Mouse (Mus musculus) T-helper 2 cell (primary cell): ENCODE data around the gene Wdr25.

Experiments
- in situ Hi-C: fragments of 300-600 bp; cut with MboI, MseI; formaldehyde crosslinking; loops from one replicate; pipeline ENCODE4 v1.15.1; 2025; ENCODE audit warnings: high pct_unique_total_duplicates

Gene Wdr25

GRCm38 (mm10) chr12:108934231-108934630, 40.8 kb downstream of the Wdr25 start:
- in situ Hi-C loops: no loop called here

- in situ Hi-C loops: no loop called here
Observed at GRCm38 (mm10) chr12:108936834-108937233, 43.4 kb downstream of the Wdr25 start.

DNA sequence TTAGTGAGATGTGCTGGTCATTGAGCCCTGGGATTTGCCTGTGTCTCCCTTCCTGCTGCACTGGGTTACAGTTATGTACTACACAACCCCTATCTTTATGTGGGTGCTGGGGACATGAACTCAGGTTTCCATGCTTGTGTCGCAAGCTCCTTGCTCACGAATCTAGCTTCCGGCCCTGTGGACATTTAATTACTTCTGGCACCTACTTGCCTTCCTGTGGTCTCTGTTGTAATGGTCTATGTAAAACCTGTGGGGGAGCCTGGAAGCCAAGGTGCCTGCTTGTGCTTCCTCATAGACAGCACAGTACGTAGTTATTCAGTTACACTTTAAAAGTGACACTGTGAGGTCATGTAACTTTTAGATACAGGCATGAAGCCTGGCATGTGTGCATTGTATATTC, 44.1 kb downstream of the Wdr25 start:
- in situ Hi-C loops: no loop called here

DNA sequence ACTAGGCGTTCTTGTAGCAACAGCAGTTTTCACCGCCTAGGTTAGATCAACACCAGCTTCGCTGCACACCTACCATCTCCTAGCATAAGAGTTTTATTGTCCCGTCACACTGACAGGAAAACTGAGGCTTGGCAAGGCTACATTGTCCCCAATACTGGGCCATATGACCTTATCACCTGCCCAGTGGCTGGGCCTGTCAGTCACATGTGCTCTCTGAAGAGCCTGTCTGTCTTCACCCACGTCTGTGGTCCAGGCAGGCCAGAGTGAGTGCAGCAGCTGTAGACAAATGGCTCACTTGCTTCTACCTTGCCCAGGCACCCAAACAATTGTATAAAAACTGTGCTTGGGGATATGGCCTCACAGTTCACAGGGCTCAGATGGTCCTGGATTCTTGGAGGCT, 45.4 kb downstream of the Wdr25 start:
- in situ Hi-C loops: no loop called here

DNA sequence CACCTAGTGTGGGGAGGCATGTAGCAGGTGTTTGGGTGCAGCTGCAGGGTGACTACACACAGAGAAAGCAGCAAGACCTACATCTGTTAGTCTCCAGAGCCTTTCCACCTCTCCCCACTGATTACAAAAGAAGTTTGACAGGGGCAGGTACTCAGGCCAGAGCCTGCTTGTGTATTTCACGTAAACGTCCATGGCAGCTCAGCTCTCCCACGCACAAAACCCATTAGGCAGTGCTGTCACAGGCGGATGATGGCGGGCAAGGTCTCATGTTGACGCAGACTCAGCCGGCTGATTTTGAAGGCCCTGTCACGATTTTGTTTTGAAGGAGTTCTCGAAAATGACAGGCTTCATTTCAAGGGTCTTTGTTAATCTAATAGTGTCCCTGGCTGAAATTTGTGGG, 45.9 kb downstream of the Wdr25 start:
- in situ Hi-C loops: no loop called here

DNA sequence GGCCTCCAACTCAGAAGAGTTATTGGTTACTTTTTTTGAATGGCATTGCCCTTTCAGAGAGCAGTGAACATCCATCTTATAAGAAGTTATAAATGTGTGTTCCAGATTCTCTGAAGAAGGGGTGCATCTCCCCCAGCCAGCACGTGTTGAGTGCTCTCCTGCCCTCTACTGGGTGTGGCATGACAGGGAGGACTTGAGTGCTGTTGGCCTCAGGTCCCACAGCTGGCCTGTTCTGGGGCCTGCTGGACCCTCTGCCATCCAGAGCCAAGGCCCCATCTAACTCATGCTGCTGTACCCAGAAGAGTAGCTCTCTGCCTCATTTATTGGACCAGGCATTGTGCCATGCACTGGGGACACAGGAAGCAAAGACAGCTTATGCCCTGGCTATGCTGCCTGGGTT, 46.8 kb downstream of the Wdr25 start:
- in situ Hi-C loops: loop anchor here (10.0 kb wide), 1 partner anchor 1975 kb away; no protein-coding TSS in a partner anchor

DNA sequence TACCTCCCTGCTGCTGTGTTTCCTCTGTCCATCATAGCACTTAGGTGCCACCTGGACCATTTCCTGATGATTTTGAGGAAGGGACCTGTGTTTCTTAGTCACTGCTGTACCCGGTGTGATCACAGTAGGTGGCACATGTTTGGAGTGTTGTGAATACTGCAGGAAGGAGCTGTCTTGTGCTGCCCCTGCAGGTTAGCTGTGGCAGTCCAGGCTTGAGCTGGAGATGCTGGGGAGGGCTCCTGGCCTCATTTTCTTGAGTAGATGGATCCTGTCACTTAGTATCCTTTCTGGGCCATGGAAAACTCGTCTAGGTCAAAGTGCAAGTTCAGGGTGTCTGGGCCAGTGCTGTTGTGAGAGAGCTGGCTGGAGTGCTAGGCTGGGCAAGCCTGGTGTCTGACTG, 47.9 kb downstream of the Wdr25 start:
- in situ Hi-C loops: loop anchor here (10.0 kb wide), 1 partner anchor 1974 kb away; no protein-coding TSS in a partner anchor

DNA sequence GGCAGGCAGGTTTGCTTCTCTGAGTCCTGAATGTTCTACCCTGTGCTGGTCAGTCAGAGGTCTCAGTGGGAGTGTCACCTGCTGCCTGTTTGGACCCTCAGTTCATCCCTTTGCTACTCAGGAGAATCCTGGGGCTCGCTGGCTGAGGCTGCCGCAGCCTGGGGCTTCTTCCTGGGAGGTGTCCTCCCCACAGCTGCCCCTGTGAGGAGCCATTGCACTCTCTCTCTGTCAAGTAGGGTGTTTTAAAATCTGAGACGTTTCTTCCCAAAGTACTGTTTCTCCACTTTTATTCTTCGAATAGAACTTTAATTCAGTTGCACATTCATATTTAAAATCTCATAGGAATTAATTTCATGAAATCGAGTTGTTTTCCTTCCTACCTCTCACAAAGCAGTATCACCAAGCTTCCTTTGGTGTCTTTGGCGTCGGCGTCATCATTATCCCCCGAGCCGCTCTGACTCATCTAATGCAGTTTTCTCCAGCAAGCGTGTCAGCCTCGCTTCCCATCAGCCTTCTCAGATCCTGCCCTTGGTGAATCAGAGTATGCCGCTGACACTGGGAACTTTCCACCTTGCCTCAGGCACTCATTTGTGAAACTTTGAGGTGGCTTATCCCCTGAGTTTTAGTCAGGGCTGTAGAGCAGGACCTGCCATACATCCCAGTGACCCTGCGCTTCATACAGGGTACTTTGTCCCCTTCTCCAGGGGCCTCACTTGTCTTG, 48.9 kb downstream of the Wdr25 start:
- in situ Hi-C loops: loop anchor here (10.0 kb wide), 1 partner anchor 1972 kb away; no protein-coding TSS in a partner anchor

DNA sequence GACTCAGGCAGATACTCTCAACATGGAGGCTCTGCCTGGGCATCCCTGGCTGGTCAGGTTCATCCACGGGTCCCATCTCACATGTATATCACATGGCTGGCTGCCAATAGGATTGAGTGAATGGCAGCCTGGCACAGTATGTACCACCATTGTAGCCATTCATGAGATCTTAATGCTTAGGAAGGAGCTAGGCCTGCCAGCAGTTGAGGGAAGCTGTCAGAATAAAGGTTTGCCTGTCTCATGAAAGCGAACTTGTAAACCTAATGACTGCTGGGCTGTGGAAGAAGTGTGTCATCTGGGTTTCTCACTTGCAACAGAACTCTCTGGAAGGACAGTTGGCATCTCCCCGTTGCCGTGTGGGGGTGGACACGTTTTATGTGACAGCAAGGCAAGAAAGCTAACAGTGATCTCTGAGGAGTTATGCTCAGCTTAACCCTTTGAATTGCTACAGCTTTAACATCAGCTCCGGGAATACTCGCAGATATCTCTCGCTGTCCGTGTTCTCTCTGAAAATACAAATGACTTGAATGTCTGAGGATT, 59.6 kb downstream of the Wdr25 start:
- in situ Hi-C loops: no loop called here

- in situ Hi-C loops: no loop called here
Observed at GRCm38 (mm10) chr12:108953838-108954237, 60.4 kb downstream of the Wdr25 start.

GRCm38 (mm10) chr12:108954456-108954855, 61.0 kb downstream of the Wdr25 start:
- in situ Hi-C loops: no loop called here

DNA sequence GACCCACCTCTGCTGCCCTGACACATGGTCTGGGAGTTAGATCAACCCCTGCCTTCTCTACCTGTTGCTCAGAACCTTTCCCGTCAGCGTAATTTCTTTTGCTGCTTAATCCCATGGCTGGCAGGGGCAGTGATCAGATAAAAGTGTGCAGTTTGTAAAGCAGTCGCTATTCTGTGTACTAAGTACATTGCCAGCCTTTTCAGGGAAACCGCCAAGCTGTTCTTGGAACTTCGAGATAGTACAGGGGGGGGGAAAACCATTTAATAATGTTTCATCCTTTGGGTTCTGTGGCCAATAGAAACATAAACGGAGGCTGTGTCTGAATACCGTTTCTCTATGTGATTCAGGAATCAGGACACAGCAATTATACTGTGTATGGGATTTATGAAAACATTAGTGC, 65.1 kb downstream of the Wdr25 start:
- in situ Hi-C loops: no loop called here

GRCm38 (mm10) chr12:108958991-108959638, 65.7 kb downstream of the Wdr25 start:
- in situ Hi-C loops: no loop called here

- in situ Hi-C loops: no loop called here
Observed at GRCm38 (mm10) chr12:108959639-108960219, 66.3 kb downstream of the Wdr25 start.

- in situ Hi-C loops: no loop called here
Observed at GRCm38 (mm10) chr12:108960225-108960624, 66.8 kb downstream of the Wdr25 start.

GRCm38 (mm10) chr12:108967631-108968030, 74.2 kb downstream of the Wdr25 start:
- in situ Hi-C loops: no loop called here

GRCm38 (mm10) chr12:108968031-108968430, 74.6 kb downstream of the Wdr25 start:
- in situ Hi-C loops: no loop called here

DNA sequence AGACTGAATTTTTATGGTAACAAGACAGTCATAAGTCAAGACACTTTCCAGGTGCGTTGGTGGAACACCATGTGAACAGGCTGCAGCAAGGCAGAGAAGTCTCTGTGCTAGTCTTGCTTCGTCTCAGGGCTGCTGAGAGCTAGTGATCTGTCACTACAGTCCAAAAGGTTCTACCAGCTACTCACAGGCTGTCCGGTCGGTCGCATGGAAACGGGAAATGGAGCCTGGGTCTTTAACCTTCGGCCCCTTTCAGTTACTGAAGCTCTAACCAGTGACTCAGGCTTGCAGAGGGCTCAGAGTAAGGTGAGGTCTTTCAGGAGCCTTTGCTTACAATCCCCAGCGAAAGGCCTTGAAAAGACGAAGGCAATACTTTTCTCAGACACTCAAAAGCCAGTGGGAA, 78.0 kb downstream of the Wdr25 start:
- in situ Hi-C loops: no loop called here

DNA sequence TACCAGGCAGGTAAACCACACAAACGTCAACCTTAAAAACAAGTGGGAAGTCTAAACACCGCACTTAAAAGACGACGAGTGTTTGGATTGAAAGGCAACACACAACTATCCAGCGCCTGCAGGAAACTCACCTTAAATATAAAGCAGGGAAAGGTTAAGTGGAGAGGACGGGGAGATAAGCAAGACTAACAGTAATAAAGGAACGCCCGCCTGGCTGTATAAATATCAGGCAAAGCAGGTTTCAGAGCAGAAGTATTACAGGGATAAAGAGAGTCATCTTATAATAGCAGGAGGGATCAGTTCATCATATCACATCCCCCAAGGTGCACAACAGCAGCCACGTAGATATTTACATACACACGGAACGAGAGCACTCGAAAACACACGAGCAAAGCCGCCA, 78.8 kb downstream of the Wdr25 start:
- in situ Hi-C loops: no loop called here

DNA sequence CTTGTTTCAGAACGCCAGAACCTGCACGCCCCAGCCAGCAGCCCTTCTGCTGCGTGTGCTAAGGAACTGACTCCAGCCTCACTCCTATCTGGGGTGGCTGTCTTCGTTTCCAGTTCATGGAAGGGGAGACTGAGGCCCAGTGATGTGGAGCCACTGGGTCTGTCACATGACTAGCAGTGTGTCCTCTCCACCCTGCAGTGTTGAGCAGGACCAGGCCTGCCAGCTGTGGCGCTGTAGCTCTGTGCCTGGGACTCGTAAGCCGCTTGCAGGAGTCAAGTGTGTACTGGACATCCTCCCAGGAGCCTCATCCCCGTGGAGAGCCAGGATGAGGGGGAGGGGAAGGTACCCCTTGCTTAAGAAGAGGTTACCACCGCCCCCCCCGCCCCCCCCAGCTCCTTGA, 86.5 kb downstream of the Wdr25 start:
- in situ Hi-C loops: no loop called here

DNA sequence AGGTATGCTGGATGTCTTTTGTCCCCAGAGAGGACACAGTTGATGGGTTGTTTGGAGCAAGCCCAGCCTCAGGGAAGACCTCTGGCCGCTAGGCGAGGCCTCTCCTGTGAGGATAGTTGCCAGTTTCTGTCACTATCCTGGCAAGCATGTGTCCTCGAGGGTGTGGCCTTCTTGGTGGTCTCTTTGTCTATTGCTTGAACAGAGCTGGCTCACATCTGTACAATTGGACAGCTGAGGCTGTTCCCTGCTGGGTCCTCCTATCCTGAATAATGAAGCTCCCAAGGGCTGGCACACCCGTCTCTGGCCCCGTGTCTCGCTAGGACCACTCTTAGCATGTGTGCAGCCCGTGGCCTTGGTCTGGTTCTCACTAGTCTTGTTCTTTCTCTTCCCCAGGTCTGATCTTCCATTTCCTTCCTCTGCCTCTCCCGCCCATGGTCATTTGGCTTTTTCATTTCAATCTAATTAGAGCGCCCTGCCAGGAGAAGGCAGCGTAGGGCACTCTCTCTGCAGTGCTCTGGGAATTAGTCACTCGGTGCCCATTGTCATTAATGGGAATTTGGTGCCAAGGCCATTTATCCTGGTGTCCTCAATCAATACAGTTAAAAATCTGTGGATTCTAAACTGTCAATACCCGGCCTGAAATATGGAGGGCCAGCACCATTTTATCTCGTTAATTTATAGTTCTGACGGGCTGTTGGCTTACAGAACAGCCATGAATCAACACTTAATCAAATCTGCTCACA, 88.7 kb downstream of the Wdr25 start:
- in situ Hi-C loops: no loop called here

DNA sequence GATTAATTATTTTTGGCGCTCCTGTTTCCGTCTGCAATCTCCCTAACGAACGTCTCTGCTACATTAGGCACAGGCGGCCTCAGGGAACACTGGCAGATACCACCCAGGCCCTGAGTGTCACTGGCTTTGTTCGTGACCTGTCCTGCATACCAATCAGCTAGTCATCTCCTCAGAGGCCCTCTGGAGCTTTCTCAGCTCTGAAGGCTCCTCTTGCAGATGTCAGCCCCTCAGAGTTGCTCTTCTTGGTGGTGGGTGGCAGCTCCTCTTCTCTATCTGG, 89.2 kb downstream of the Wdr25 start:
- in situ Hi-C loops: no loop called here
